Mouse (Mus musculus) bone marrow macrophage, adult 2 months (primary cell): ENCODE measurements around the gene Mrpl44. TPM values are rescaled to one million over a fixed set of nuclear protein-coding genes. Genes with fewer than 3 reads are reported as not detected.

Experiments used
- H3K27ac ChIP-seq: 2 replicates; pipeline ENCODE4 v1.5.1; 2012; ENCODE audit warnings: low read depth, low read length; ENCODE audit not compliant: insufficient read depth
- H3K4me1 ChIP-seq: 2 replicates; pipeline ENCODE4 v1.6.1; 2012; ENCODE audit warnings: low read length; ENCODE audit not compliant: control insufficient read depth, insufficient read depth
- H3K4me3 ChIP-seq: 2 replicates; pipeline ENCODE4 v1.5.1; 2012; ENCODE audit warnings: mild to moderate bottlenecking, low read length, moderate library complexity; ENCODE audit not compliant: insufficient read depth
- CTCF ChIP-seq: IDR thresholded peaks from 2 replicates; pipeline ENCODE4 v1.5.1; 2012; ENCODE audit warnings: low read depth, mild to moderate bottlenecking, low read length, moderate library complexity
- POLR2A ChIP-seq: IDR thresholded peaks from 2 replicates; pipeline ENCODE4 v1.6.1; 2012; ENCODE audit warnings: mild to moderate bottlenecking, low read depth, low read length, borderline replicate concordance
- polyA plus RNA-seq: library from polyadenylated mRNA; stranded (reverse); fragments of >200 nt; gene quantifications from 2 replicates; pipeline ENCODE4 v1.2.4, GENCODE M21; 2012; ENCODE audit not compliant: missing spikeins, insufficient read depth, insufficient read length

Gene Mrpl44
- polyA plus RNA-seq, 1 experiment = 27.0 TPM

DNA sequence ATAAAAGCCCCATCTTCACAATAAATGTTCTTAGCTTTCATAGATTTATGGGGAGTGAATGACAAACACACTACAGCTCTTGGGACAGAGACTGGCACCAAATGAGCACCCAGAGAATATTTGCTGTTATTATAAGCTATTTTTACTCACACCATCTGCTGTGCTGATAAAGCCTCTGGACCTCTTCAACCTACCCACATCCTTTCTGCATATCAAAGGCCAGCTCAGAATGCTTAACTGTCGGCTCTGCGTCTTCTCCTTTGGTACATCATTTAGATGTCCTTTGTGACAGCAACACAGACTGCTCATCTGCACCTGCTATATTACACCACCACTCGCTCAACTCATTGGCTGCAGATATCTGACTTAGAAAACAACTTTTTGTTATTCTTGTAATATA, 21.3 kb downstream of the Mrpl44 start:
- no peak overlapping the region for H3K4me3 ChIP-seq
- TF ChIP-seq POLR2A (no peak), CTCF (no peak)
- H3K27ac ChIP-seq = no peak overlapping the region
- H3K4me1 ChIP-seq = no peaks in the 10 kb centered on the region

- TF ChIP-seq POLR2A (no peak), CTCF (no peak)
- Histone ChIP-seq H3K4me1 (peaks cover 5% of the 10 kb centered on the region), H3K27ac (no peak overlapping the region), H3K4me3 (no peak overlapping the region)
Measured at GRCm38 (mm10) chr1:79802858-79803427, 27.1 kb downstream of the Mrpl44 start.

- Histone ChIP-seq H3K4me3 (no peak overlapping the region), H3K27ac (no peak overlapping the region), H3K4me1 (peaks cover 5% of the 10 kb centered on the region)
- TF ChIP-seq CTCF (no peak), POLR2A (no peak)
Measured at GRCm38 (mm10) chr1:79803614-79804013, 27.8 kb downstream of the Mrpl44 start.

- Histone ChIP-seq H3K4me3 (no peak overlapping the region), H3K4me1 (peaks cover 5% of the 10 kb centered on the region), H3K27ac (no peak overlapping the region)
- TF ChIP-seq CTCF (no peak), POLR2A (no peak)
Measured at GRCm38 (mm10) chr1:79806865-79807264, 31.0 kb downstream of the Mrpl44 start.

- Histone ChIP-seq H3K4me3 (no peak overlapping the region), H3K27ac (no peak overlapping the region), H3K4me1 (no peaks in the 10 kb centered on the region)
- TF ChIP-seq CTCF = no peak
- TF ChIP-seq POLR2A = no peak
Measured at GRCm38 (mm10) chr1:79809447-79809846, 33.6 kb downstream of the Mrpl44 start.

GRCm38 (mm10) chr1:79815446-79815845, 39.6 kb downstream of the Mrpl44 start:
- TF ChIP-seq POLR2A = no peak
- TF ChIP-seq CTCF = no peak
- no peak overlapping the region for H3K27ac ChIP-seq

GRCm38 (mm10) chr1:79819296-79819879, 43.6 kb downstream of the Mrpl44 start:
- Histone ChIP-seq H3K27ac (no peak overlapping the region), H3K4me3 (no peak overlapping the region), H3K4me1 (peaks cover 8% of the 10 kb centered on the region)
- TF ChIP-seq CTCF = no peak
- TF ChIP-seq POLR2A = no peak

More at GRCm38 (mm10) chr1:79815446-79815845, 39.6 kb downstream of the Mrpl44 start:
- H3K4me3 ChIP-seq = no peak overlapping the region
- no peaks in the 10 kb centered on the region for H3K4me1 ChIP-seq

DNA sequence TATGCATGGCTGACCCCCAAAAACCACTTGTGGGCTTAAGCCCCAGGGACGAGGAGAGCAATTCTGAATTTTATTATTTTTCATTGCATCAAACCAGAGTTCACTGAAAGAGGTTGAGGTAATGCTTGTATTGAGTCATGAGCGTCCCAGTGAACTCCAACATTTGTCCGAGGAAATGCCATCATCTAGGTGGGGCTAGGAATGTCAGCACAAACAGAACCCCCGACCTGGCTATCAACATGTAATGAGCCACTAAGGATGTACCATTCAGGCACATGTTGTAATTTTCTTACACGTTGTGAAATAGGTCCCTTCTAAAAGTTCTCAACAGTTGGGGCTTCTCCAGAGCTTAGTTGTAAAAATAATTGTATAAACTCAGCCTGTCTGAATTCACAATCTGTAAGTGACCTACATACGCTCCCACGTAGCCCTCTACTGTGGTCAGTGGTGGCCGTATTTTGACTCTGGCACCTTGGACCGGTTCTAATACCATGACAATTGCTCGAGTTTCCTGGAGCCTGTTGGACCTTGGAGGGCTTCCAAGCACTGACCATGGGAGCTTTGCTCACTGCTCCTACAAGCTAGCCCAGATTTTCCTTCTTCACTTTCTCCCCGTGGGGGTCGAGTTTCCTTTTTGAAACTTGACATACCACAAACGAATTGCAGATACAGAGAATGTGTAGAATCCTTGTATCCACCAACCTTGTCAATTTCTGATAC, 47.1 kb downstream of the Mrpl44 start:
- H3K27ac ChIP-seq = no peak overlapping the region
- no peak for TF ChIP-seq CTCF
- TF ChIP-seq POLR2A = no peak
- peaks cover 9% of the 10 kb centered on the region for H3K4me1 ChIP-seq
- no peak overlapping the region for H3K4me3 ChIP-seq

- TF ChIP-seq POLR2A (no peak), CTCF (no peak)
- peaks cover 9% of the 10 kb centered on the region for H3K4me1 ChIP-seq
- H3K4me3 ChIP-seq = 0 out of 2 replicates have a peak overlapping the region, but pooled peaks have one; percentile 16
- H3K27ac ChIP-seq = no peak overlapping the region
Measured at GRCm38 (mm10) chr1:79823951-79824633, 48.3 kb downstream of the Mrpl44 start.

Other genes with a start within 250 kb of the Mrpl44 start
- gene Ap1s3, start 104.0 kb upstream of the Mrpl44 start, polyA plus RNA-seq = 1.2 and 3.8 TPM in 2 replicates
- gene Wdfy1, start 125 bp downstream of the Mrpl44 start, polyA plus RNA-seq = 20.0 and 21.2 TPM in 2 replicates
- 1.4 and 1.5 TPM in 2 replicates for gene Serpine2, start 85.2 kb downstream of the Mrpl44 start, polyA plus RNA-seq